Mouse (Mus musculus) mesoderm, embryonic 11.5 days (tissue): ENCODE data around the gene Cd37.
A peak's percentile ranks its signal among the peaks of the same experiment; 100 is the strongest.

Source experiments
- DNase-seq: peaks from one replicate; pipeline ENCODE4 v3.0.0-alpha.2; 2012; ENCODE audit warnings: low read depth, low spot score

Cd37 gene

DNA sequence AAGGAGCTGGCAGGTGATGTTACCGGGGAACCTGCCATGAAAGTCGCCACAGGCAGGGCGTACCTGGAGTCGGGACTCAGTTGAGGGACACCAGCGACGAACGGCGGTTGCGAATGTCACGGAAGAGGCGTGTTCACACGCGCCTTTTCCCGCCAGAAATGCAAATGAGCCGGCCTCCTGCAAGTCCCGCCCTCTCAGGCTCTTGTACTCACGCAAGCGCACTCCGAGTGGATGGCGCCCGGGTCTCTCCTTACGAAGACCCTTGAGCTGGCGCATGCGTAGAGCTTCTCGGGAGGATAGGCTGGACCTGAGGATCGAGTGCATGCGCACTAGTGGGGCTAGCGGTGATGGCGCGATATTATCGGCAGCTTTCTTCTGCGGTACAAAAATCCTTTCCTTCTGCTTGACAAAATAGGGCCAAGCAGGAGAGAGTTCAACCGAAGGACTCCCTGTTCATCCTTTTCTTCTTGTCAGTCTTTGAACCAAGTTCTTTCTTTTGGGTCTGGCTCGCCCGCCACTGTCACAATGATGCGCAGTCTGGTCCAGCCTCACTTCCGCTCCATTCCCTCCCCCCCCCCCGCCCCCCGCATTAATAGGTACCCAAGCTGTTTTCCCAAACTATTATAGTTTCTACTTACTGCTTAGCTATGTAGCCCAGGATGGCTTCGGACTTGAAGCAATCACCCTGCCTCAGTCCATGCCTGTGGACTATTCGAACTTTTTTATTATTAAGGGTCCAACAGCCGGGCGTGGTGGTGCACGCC is 34.4 kb downstream of the Cd37 start, which contains the start of gene Ccdc155:
Ccdc155 (minus strand) TSS at position 513 of the 764 bp plus-strand sequence.
- DNase-seq: peak; percentile 99

DNA sequence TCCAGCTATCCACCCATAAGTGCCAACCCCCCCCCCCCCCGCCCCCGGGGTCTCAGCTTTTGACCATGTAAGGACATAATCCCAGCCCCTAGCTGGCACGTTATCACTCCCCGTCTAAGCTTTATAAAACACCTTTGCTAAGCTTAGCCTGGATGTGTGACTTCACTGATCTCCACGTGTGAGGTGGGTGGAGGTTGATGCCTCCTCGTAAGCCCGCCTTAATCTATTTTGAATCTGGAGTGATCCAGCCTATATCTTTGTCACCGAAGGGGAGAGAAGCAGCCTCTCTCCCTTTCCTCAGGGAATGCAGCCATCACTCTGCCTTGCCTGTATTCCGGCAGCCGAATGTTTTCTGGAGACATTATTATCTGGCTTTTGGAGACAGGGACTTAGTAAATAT is 36.3 kb downstream of the Cd37 start:
- no peak for DNase-seq

DNA sequence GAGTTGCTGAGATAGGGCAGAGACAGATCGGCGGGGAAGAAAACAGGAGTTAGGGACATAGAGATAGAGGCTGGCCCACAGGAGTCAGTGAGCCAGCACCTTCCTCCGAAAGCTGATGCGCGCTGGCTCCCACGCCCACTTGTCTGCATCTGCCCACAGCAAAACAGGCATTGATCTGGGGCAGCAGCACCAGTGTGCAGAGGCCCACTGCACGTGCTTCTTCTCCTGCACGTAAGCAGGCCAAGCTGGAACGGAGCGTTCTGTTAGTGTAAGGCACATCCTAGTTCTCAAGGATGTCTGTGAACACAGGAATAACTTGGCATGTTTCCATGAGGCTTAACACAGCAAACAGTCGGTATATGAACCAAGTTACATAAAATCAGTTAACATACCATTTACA is 40.0 kb downstream of the Cd37 start:
- no peak for DNase-seq

DNA sequence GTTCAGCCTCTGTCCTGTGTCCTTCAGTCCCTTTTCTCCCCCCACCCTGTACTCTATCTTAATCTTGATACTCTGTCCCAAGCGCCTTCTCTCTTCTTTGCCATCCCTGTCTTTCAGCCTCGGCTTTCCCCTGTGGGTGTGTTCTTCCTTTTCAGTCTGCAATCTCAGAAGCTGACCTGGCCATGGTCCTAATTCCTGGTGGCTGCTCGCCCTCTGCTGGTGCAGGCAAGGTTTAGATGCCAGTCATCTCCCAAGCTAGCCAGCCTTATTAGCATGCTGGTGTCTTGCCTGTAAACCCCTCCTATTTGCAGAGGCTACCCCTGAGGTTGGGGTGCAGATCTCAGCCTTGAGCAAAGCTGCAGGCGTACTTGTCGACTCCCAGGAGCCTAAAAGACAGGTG is 40.5 kb downstream of the Cd37 start:
- DNase-seq: peak; percentile 75

DNA sequence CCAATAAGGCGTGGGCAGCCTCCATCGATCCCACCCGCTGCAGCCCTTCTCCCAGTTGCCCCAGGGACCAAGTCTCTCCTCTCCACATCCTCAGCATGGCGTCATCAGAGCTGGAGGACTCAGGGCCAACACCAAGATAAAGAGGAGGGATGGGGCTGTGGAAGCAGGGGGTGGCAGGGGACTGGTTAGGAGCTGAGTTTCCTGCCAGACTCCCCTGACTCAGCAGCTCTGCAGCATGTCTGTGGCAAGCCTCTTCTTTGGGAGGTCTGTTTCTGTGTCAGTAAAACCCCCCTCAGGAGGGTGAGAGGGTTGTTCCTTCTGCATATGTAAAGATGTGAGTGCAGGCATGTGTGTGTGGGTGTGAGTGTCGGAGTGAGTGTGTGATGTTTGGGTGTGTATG is 41.9 kb downstream of the Cd37 start:
- no peak for DNase-seq

DNA sequence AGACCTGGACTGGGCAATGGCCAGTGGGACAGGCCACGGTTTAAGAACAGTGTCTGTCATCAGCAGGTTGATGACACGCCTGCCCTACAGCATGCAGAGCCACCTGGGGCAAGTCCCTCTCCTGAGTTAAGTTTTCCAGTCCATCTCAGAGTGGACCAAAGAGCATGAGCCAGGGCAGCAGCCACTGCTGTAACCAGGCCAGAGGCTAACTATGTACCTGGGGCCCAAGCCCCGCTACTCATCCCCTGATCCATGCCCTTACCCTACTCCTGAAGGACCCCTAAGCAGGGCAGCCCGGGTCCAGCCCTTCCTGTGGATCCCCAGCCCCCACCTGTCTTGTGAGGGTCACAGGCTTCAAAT is 42.8 kb downstream of the Cd37 start:
- no peak for DNase-seq

DNA sequence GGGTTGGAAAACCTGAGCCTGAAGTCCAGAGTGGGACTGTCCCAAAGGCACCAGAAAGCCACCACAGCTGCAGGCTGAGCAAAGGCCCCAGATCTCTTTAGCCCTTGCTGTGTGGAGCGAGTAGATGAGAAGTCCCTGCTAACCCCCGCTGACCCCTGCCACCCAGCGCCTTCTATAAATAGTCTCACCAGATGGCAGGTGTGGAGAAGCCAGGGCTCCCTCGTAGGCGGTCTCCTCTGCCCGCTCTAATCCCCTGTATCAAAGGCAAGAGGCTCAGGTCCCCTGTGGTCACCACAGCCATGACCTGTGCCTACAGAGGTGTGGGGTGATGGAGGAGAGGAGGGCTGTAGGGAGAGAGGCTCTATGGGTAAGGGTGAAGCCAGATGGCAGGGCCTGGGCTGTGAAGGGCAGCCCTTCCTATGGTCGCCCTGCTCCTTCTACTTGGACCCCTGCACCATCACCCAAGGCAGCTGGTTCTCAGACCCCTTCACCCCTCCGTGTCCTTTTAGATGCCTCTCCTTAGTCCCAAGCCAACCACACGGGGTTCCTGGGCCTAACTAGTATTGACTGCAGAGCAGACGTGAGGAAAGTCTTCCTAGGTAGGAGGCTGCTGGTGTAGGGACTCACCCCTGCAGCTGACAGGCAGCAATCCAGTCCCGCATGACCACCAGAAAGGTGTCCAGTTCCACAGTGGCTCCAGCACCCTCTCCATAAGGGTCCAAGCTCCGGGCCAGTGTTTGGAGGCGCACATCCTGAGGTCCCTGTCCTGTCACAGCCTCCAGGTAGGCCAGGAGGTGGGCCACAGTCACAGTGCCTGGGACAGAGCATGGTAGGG is 43.4 kb downstream of the Cd37 start:
- DNase-seq: no peak

DNA sequence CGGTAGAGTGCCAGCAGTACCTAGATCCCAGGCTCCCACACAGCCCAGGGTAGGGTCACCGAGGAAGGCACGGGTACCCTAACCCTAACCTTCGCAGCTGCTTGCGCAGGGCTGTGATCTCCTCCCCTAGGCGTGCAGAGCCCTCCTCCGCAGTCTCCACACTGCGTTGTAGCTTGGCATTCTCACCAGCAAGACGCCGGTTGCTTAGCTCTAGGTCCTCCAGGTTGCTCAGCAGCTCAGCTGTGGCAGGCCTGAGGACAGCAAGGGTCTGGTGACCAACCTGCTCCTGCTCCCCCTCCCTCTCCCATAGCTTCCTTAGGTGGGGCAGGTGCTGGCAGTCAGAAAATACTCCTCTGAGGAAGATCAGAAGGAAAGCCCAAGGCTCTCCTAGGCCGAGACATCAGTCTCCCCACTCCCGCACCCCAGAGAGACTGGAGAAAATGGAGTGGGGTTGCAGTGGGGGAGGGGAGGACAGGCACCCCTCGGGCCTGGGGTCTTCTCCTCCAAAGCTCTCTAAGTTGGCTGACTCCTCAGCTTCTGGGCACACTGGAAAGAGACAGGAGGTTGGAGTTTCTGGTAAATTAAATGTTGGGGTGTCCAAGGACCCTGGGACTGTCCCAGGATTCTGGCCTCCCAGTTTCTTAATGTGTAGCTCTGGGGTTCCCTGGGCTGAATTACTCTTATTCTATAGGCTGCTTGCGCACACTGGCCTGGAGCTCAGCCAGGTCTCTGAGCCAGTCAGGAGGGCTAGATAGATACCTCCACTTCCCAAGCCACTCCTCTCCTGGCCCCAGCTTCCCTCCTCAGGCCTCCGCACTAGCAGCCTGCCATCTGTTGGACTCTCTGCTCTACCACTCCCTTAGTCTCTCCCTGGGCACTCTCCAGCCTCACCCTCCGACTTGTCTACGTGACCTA is 44.8 kb downstream of the Cd37 start:
- DNase-seq: no peak

DNA sequence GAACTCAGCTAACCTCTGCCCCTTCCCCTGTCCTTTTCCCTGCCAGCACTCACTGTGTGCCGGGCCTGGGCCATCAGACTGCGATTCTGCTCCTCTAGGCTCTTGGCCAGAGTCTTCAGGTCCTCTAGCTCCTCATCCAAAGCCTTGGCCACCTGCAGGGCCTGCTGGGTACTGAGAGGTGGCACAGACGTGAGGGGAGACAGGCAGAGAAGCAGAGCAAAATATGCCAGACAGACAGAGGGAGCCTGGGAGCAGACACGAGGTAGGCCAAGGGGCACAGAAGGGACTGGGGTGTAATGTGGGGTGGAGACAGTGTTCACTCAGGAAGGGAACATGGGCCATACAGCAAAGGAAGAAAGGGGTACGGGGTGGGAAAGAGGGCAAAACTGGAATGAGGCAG is 45.5 kb downstream of the Cd37 start:
- no peak for DNase-seq

DNA sequence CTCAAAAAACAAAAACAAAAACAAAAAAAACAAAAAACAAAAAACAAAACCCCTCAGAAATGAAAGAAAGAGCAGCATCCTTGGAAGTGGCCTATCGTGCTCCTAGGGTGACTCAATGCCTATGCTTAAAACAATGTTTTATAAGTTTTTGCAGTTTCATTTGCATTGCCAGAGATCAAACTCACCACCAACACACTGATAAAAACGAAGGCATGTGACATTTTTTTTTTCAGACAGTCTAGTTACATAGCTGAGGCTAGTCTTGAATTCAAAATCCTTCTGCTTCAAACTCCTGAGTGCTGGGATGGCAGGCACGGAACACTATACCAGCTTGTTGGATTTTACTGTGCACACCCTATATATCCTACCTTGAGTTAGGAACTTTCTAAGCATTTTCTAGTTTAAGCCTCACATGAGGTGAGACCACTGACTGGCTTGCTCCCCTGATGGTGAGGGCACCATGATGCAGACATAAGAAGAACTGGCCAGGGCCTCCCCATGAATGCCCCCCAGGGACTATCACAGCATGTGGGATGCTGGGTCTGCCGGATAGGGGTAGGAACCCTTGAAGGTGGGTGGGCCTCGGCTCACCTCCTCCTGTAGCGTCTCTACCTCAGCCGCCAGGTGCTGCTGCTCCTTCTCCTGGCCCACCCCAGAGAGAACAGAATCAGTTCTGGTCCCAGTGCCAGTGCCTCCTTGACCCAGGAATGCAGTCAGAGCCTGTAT is 46.2 kb downstream of the Cd37 start:
- DNase-seq: no peak

DNA sequence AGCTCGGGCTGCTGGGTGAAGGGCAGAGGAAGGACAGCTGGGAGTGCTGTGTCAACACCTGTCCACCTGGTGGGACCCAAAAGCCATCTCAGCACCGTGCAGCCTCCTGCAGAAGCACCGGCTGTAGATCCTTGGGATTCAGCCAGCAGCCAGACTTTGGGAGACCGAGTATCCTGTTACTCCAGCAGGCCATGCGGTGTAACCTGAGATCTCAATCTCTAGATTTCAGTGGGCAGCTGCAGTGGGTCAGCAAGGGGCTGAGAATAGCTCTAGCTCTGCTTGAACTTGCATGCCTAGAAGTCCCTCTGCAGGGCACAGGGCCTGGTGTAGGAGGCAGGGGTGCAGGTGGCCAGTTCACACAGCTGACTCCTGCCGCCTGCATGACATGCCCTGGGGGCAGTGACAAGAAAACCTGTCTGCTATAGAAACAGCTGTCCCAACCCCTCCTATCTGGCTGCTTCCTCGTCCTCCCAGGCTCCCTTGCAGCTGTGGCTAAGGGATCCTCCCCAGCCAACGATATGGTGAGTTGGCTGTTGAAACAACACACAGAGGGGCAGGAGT is 47.0 kb downstream of the Cd37 start:
- peak; percentile 68 for DNase-seq

DNA sequence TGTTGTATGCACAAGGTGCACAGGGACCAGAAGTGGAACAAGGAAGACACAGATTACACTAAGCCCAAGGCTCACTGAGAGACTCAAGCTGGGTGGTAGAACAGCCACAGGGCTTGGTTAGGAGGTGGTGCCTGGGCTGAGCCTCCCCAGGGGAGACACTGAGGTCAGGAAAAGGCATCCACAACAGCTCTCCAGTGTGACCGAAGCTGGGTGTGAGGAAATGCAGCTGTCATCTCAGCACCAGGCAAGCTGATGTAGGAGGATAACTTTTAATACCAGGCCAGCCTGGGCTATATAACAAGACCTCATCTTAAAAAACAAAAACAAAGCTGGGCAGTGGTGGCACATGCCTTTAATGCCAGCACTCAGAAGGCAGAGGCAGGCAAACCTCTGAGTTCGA is 47.8 kb downstream of the Cd37 start:
- DNase-seq: no peak

DNA sequence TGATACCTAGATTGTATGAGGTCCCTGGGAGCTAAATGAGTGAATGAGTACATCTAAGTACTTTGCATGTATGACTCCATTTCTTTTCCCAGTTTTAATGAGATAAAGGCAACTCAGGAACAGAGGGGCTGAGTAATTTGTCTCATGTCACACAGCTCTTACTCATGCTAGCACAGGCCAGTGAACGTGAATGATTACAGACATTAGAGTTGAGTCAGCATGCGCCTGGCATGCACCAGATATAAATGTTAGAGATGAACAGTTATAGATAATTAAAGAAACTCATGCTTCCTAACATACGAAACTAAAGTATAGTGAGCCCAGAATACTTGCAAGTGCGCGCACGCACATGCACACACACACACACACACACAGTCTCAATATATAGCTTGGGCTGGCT is 48.7 kb downstream of the Cd37 start:
- DNase-seq: no peak

DNA sequence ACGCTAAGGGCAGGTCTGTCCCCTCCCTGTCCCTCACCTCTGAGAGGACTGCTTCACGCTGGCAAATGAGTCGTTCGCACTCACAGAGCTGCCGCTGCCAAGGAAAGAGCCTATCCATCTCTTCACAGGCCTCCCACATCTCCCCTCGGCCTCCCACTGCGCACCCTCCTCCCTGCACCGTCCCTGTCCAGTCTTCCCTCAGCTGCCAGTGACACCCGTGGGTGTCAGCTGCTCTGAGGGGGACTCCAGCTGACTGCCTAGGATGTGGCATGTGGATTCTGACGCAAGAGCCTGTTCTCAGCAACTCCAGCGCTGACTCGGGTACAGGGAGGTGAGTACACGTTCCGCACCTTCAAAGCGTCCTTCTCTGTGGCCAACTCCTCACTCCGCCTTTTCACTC is 49.3 kb downstream of the Cd37 start:
- DNase-seq: no peak

DNA sequence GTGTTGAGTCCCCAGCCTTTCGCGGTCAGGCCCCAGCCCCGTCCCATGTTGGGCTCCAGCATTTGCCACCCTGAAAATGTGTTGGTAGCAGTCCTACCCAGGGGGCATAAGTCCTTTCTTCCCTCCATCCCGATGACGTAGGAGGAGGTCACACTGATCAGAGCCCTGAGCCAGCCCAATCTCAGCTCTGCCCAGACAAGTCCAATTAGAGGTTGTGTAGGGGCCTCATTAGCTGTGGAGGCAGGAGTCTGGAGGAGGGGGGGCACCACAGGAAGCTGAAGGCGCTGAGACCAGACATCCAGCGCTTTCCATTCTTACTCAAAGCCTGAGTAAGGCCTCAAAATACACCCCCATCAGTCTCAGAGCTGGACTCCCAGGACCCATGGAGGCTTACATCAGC is 53.0 kb downstream of the Cd37 start:
- no peak for DNase-seq

DNA sequence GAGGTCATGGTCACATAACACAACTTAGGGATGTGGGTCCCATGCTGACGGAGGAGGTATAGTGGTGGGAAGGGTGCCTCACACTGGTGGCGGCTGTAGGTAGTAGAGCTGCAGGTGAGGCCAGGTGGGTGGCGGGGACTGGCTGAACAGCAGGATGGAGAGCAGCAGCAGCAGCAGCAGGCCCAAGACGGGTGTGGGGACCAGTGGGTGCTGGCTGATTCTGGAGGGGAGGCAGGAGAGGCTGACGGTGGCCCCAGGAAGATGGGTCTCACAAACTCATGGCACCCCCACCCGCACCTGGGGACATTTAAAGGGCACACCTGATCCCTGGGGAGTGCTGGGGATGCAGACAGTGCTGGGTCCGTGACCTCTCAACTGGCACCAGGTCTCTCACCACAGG is 55.2 kb downstream of the Cd37 start:
- DNase-seq: no peak
